Comparison of ENCODE assay signal across 9 mouse cellular contexts in genomic region chr8:105605491-105606188, GRCm38 (mm10). TPM values are rescaled to one million over a fixed set of nuclear protein-coding genes. Genes with fewer than 3 reads are reported as not detected.
DNase-seq lines count a peak whose midpoint lies in the region; ATAC-seq and TF ChIP-seq lines count a peak whose summit lies in the region.
"Had no signal": no experiment of that assay in that cellular context is flagged by ENCODE, and none has a peak within 500 bp of the region (broad histone marks: within the 10 kb centered on the region; RNA-seq: fewer than 3 reads in every experiment).

No protein-coding gene starts in this region.

- TF ChIP-seq CTCF in embryonic fibroblast, embryonic 13.5 days (IDR thresholded peaks at IDR 0.05; ENCODE audit: borderline replicate concordance, insufficient read depth, low read length) = no peak
- no peak for TF ChIP-seq CTCF in thymus, adult 2 months (IDR thresholded peaks at IDR 0.05; ENCODE audit: borderline replicate concordance, control insufficient read depth, extremely low read depth, insufficient read depth, low read length, poor library complexity)

- peak overlapping the region; percentile 89 for H3K4me3 ChIP-seq in embryonic fibroblast, embryonic 13.5 days (ENCODE audit: insufficient read depth, low read length)
- peak overlapping the region; percentile 86 for H3K4me3 ChIP-seq in hindbrain, embryonic 12.5 days
- H3K4me3 ChIP-seq in limb, embryonic 14.5 days (replicated peaks; ENCODE audit: low read length) = peak overlapping the region; percentile 81
- H3K4me3 ChIP-seq in midbrain, embryonic 15.5 days = peak overlapping the region; percentile 77
- H3K4me3 ChIP-seq in thymus, adult 2 months (ENCODE audit: control insufficient read depth, insufficient read depth, low read length) = peak overlapping the region; percentile 100

- 1% methylated on average over 38 of the region's 39 CpGs for WGBS in hindbrain, embryonic 12.5 days
- WGBS in limb, embryonic 14.5 days = 0% methylated on average over 26 of the region's 39 CpGs
- under 1% methylated on average over 34 of the region's 39 CpGs for WGBS in midbrain, embryonic 15.5 days
- under 1% methylated on average over 38 of the region's 39 CpGs for WGBS in thymus, adult 2 months

- DNase-seq in heart, adult 11 months = peak; percentile 97
- DNase-seq in heart, postnatal 25 days (ENCODE audit: low spot score) = no peak
- DNase-seq in adrenal gland, postnatal 25 days = peak; percentile 54
- no peak for DNase-seq in limb, embryonic 14.5 days (ENCODE audit: low spot score)
- DNase-seq in thymus, adult 2 months = peak; percentile 65

- ATAC-seq in hindbrain, embryonic 12.5 days (ENCODE audit: low FRiP score) = peak; percentile 41
- peak; percentile 20 for ATAC-seq in limb, embryonic 14.5 days (ENCODE audit: low FRiP score, low read depth)
- peak; percentile 51 for ATAC-seq in midbrain, embryonic 15.5 days (replicated peaks)

- peak overlapping the region; percentile 94 for H3K9ac ChIP-seq in hindbrain, embryonic 12.5 days
- H3K9ac ChIP-seq in limb, embryonic 14.5 days (ENCODE audit: low read depth, low read length, severe bottlenecking) = peak overlapping the region; percentile 84
- H3K9ac ChIP-seq in midbrain, embryonic 15.5 days = peak overlapping the region; percentile 83

- peak overlapping the region; percentile 87 for H3K27ac ChIP-seq in embryonic fibroblast, embryonic 13.5 days (ENCODE audit: insufficient read depth, low read length)
- peak overlapping the region; percentile 91 for H3K27ac ChIP-seq in hindbrain, embryonic 12.5 days
- peak overlapping the region; percentile 80 for H3K27ac ChIP-seq in limb, embryonic 14.5 days (replicated peaks; ENCODE audit: low read depth, low read length)
- H3K27ac ChIP-seq in midbrain, embryonic 15.5 days = peak overlapping the region; percentile 89
- H3K27ac ChIP-seq in thymus, adult 2 months (ENCODE audit: control insufficient read depth, insufficient read depth, low read length) = peak overlapping the region; percentile 95

- H3K27me3 ChIP-seq in hindbrain, embryonic 12.5 days = peaks cover 7% of the 10 kb centered on the region; the same call in 1 of the 2 replicates
- no peaks in the 10 kb centered on the region for H3K27me3 ChIP-seq in limb, embryonic 14.5 days (ENCODE audit: control insufficient read depth, insufficient read depth, low read length)
- 0 out of 2 replicates have a peak, but pooled peaks cover under 1% of the 10 kb centered on the region for H3K27me3 ChIP-seq in midbrain, embryonic 15.5 days (replicated peaks)
- no peaks in the 10 kb centered on the region for H3K27me3 ChIP-seq in thymus, adult 2 months (ENCODE audit: control insufficient read depth, insufficient read depth, low read length)

- peak overlapping the region; percentile 89 for H3K4me2 ChIP-seq in hindbrain, embryonic 12.5 days (replicated peaks)
- H3K4me2 ChIP-seq in limb, embryonic 14.5 days (replicated peaks; ENCODE audit: low read depth, low read length, severe bottlenecking) = peak overlapping the region; percentile 97
- H3K4me2 ChIP-seq in midbrain, embryonic 15.5 days = peak overlapping the region; percentile 95

- TF ChIP-seq POLR2A in embryonic fibroblast, embryonic 13.5 days (IDR thresholded peaks at IDR 0.05; ENCODE audit: low read depth, low read length) = no peak
- TF ChIP-seq POLR2A in limb, embryonic 14.5 days (IDR thresholded peaks at IDR 0.05; ENCODE audit: borderline replicate concordance, extremely low read depth, insufficient read depth, insufficient read length) = no peak
- no peak for TF ChIP-seq POLR2A in thymus, adult 2 months (IDR thresholded peaks at IDR 0.05; ENCODE audit: control insufficient read depth, extremely low read depth, insufficient read depth, low read length, poor library complexity)

- no peaks in the 10 kb centered on the region for H3K9me3 ChIP-seq in hindbrain, embryonic 12.5 days (replicated peaks)
- H3K9me3 ChIP-seq in limb, embryonic 14.5 days (ENCODE audit: control insufficient read depth, low read length) = no peaks in the 10 kb centered on the region
- no peaks in the 10 kb centered on the region for H3K9me3 ChIP-seq in midbrain, embryonic 15.5 days

- H3K4me1 ChIP-seq in embryonic fibroblast, embryonic 13.5 days (ENCODE audit: control insufficient read depth, insufficient read depth, low read length) = peaks cover 2% of the 10 kb centered on the region; the same call in 1 of the 2 replicates
- H3K4me1 ChIP-seq in hindbrain, embryonic 12.5 days = peaks cover 26% of the 10 kb centered on the region
- peaks cover 22% of the 10 kb centered on the region for H3K4me1 ChIP-seq in limb, embryonic 14.5 days (ENCODE audit: control insufficient read depth, insufficient read depth, low read length)
- peaks cover 34% of the 10 kb centered on the region for H3K4me1 ChIP-seq in midbrain, embryonic 15.5 days
- H3K4me1 ChIP-seq in thymus, adult 2 months (replicated peaks; ENCODE audit: control insufficient read depth, insufficient read depth, low read length) = peaks cover 30% of the 10 kb centered on the region

- intact Hi-C loops in heart, postnatal 25 days (cut with DNase I) = no loop called here

- no peaks in the 10 kb centered on the region for H3K36me3 ChIP-seq in hindbrain, embryonic 12.5 days
- no peaks in the 10 kb centered on the region for H3K36me3 ChIP-seq in limb, embryonic 14.5 days (ENCODE audit: control insufficient read depth, insufficient read depth, low read length)
- H3K36me3 ChIP-seq in midbrain, embryonic 15.5 days (replicated peaks) = no peaks in the 10 kb centered on the region
- H3K36me3 ChIP-seq in thymus, adult 2 months (ENCODE audit: control insufficient read depth, insufficient read depth, low read length) = no peaks in the 10 kb centered on the region

RNA-seq across cellular contexts. Expression of gene Ripor1, which starts 0.6 kb away (rescaled TPM):
- total RNA-seq in heart, postnatal 25 days (2021) = 10 to 100 TPM; 41.7 to 50.9 TPM
- total RNA-seq in adrenal gland, postnatal 25 days (2021) = 27.7 and 33.5 TPM in 2 replicates
- polyA plus RNA-seq in embryonic fibroblast, embryonic 13.5 days (2011; ENCODE audit: insufficient read length, low read depth, missing spikeins) = 31.7 and 40.8 TPM in 2 replicates
- 21.7 and 22.6 TPM in 2 replicates for polyA plus RNA-seq in hindbrain, embryonic 12.5 days (2016; fragmentation: Nextera tagmentation; extraction: Ambion mirVana)
- 25.0 and 34.3 TPM in 2 replicates for polyA plus RNA-seq in limb, embryonic 14.5 days (2012; rRNA removed)
- polyA plus RNA-seq in limb, embryonic 14.5 days (2014; fragmentation: Nextera tagmentation; extraction: Ambion mirVana) = 18.7 and 22.1 TPM in 2 replicates
- 35.4 and 36.5 TPM in 2 replicates for polyA plus RNA-seq in midbrain, embryonic 15.5 days (2015; fragmentation: Nextera tagmentation; extraction: Ambion mirVana)
- polyA plus RNA-seq in thymus, adult 2 months (2012; rRNA removed) = 125 and 128 TPM in 2 replicates

RNA-seq across cellular contexts. Expression of gene Ctcf, which starts 30.7 kb away (rescaled TPM):
- 10 to 100 TPM; 36.4 to 43.6 TPM for total RNA-seq in heart, postnatal 25 days (2021)
- 61.5 and 74.2 TPM in 2 replicates for total RNA-seq in adrenal gland, postnatal 25 days (2021)
- polyA plus RNA-seq in embryonic fibroblast, embryonic 13.5 days (2011; ENCODE audit: insufficient read length, low read depth, missing spikeins) = 55.2 and 69.7 TPM in 2 replicates
- polyA plus RNA-seq in hindbrain, embryonic 12.5 days (2016; fragmentation: Nextera tagmentation; extraction: Ambion mirVana) = 132 and 139 TPM in 2 replicates
- polyA plus RNA-seq in limb, embryonic 14.5 days (2012; rRNA removed) = 39.1 and 48.1 TPM in 2 replicates
- polyA plus RNA-seq in limb, embryonic 14.5 days (2014; fragmentation: Nextera tagmentation; extraction: Ambion mirVana) = 97.8 and 107 TPM in 2 replicates
- polyA plus RNA-seq in midbrain, embryonic 15.5 days (2015; fragmentation: Nextera tagmentation; extraction: Ambion mirVana) = 108 and 129 TPM in 2 replicates
- 67.0 and 89.4 TPM in 2 replicates for polyA plus RNA-seq in thymus, adult 2 months (2012; rRNA removed)

RNA-seq across cellular contexts. Expression of gene Agrp, which starts 31.6 kb away (rescaled TPM):
- not detected for total RNA-seq in heart, postnatal 25 days (2021)
- total RNA-seq in adrenal gland, postnatal 25 days (2021) = 1.2 TPM in 1 of 2 replicates, not detected in the other
- not detected in 2 replicates for polyA plus RNA-seq in embryonic fibroblast, embryonic 13.5 days (2011; ENCODE audit: insufficient read length, low read depth, missing spikeins)
- 1.3 TPM in 2 replicates for polyA plus RNA-seq in hindbrain, embryonic 12.5 days (2016; fragmentation: Nextera tagmentation; extraction: Ambion mirVana)
- polyA plus RNA-seq in limb, embryonic 14.5 days (2012; rRNA removed) = 1.0 and 1.7 TPM in 2 replicates
- polyA plus RNA-seq in limb, embryonic 14.5 days (2014; fragmentation: Nextera tagmentation; extraction: Ambion mirVana) = 2.5 and 2.6 TPM in 2 replicates
- polyA plus RNA-seq in midbrain, embryonic 15.5 days (2015; fragmentation: Nextera tagmentation; extraction: Ambion mirVana) = 1.0 and 1.1 TPM in 2 replicates
- 0.52 and 1.00 TPM in 2 replicates for polyA plus RNA-seq in thymus, adult 2 months (2012; rRNA removed)
- total RNA-seq: layer of hippocampus, postnatal 36 days had no signal

RNA-seq across cellular contexts. Expression of gene Atp6v0d1, which starts 39.8 kb away (rescaled TPM):
- total RNA-seq in heart, postnatal 25 days (2021) = 10 to 100 TPM; 45.7 to 53.2 TPM
- total RNA-seq in adrenal gland, postnatal 25 days (2021) = 108 and 110 TPM in 2 replicates
- polyA plus RNA-seq in embryonic fibroblast, embryonic 13.5 days (2011; ENCODE audit: insufficient read length, low read depth, missing spikeins) = 134 and 138 TPM in 2 replicates
- polyA plus RNA-seq in hindbrain, embryonic 12.5 days (2016; fragmentation: Nextera tagmentation; extraction: Ambion mirVana) = 117 and 127 TPM in 2 replicates
- 98.9 and 105 TPM in 2 replicates for polyA plus RNA-seq in limb, embryonic 14.5 days (2012; rRNA removed)
- 91.2 and 93.2 TPM in 2 replicates for polyA plus RNA-seq in limb, embryonic 14.5 days (2014; fragmentation: Nextera tagmentation; extraction: Ambion mirVana)
- polyA plus RNA-seq in midbrain, embryonic 15.5 days (2015; fragmentation: Nextera tagmentation; extraction: Ambion mirVana) = 234 and 240 TPM in 2 replicates
- polyA plus RNA-seq in thymus, adult 2 months (2012; rRNA removed) = 112 and 119 TPM in 2 replicates

Comparison
In these comparisons a context has a peak if more than half of its experiments do, and no peak if none do; other contexts are left out.
1. DNase-seq: peak in heart, adult 11 months (single experiment), adrenal gland, postnatal 25 days (single experiment) and thymus, adult 2 months (single experiment); none in heart, postnatal 25 days (single experiment) and limb, embryonic 14.5 days (single experiment).
2. Peak in every context shown above with its lines, with median percentiles within 50 percentile points of each other: H3K27ac ChIP-seq, H3K4me3 ChIP-seq, ATAC-seq, H3K4me2 ChIP-seq and H3K9ac ChIP-seq.